Mouse (Mus musculus): Measurements from ENCODE around the gene Socs3. TPM values are rescaled to one million over a fixed set of nuclear protein-coding genes. Genes with fewer than 3 reads are reported as not detected.

Gene Socs3
- 0.87 TPM for polyA plus RNA-seq (2014; fragmentation: Illumina TruSeq; extraction: RNeasy Lipid Tissue Mini Kit (QIAGEN cat#74804); ENCODE audit: low read depth, low replicate concordance)

DNA sequence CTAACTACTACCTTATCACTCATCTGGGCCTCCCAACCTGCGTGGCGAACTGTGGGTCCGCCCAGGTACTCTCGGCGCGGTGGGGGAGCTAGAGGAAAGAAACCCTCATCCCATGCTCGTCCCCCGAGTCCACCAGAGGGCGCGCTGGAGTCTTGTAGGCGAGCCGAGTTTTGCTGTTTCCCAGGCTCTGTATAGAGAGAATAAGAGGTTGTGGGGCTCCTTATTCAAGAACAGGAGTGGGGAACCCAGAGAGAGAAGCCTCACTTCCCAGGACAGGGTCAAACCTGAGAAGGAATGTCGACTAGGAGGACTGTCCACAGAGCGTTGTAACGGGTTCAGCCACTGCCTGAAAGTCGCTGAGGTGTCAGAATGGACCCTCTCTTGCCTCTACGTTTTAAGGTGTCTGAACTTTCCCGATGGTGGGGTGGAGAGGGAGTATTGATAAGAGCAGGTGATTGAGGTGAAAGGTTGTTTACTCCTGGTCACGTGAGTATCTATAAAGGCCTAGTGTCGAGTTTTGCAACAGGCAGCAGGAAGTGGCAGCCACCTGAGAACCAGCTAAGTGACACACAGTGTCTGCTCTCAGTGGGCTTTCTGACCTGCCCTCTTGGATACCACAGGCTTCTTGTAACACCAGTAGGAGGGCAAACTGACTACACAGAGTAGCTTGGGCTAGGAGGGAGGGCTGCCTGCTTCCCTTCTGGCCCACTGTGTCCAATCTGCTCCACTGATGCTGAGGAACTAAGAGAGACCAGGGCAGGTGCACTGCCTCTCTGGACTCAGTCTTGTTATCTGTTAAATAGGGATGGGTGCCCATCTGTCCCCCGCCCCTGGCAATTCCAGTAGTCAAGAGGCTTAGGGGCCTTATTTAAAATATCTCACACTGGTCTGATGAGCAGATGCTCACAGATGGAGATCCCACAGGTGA is at the start of gene Socs3:
Gene Socs3 (minus strand): TSS at position 103 of the 928 bp plus-strand sequence.

GRCm38 (mm10) chr11:117986126-117987031 is 16.5 kb upstream of the Socs3 start, which contains the start of gene Pgs1:
TSS of gene Pgs1 (plus strand) at chr11:117986292.

Other genes with a start within 250 kb of the Socs3 start
- 0.35 TPM for gene Tmc8, start 188.0 kb downstream of the Socs3 start, polyA plus RNA-seq (2014; fragmentation: Illumina TruSeq; extraction: RNeasy Lipid Tissue Mini Kit (QIAGEN cat#74804); ENCODE audit: low read depth, low replicate concordance)
- 0.70 TPM for gene Tmc6, start 187.8 kb downstream of the Socs3 start, polyA plus RNA-seq (2014; fragmentation: Illumina TruSeq; extraction: RNeasy Lipid Tissue Mini Kit (QIAGEN cat#74804); ENCODE audit: low read depth, low replicate concordance)
- not detected for gene 6030468B19Rik, start 172.4 kb downstream of the Socs3 start, polyA plus RNA-seq (2014; fragmentation: Illumina TruSeq; extraction: RNeasy Lipid Tissue Mini Kit (QIAGEN cat#74804); ENCODE audit: low read depth, low replicate concordance)
- gene Gm20708, start 160.4 kb downstream of the Socs3 start, polyA plus RNA-seq (2014; fragmentation: Illumina TruSeq; extraction: RNeasy Lipid Tissue Mini Kit (QIAGEN cat#74804); ENCODE audit: low read depth, low replicate concordance): 2.5 TPM
- gene Syngr2, start 160.4 kb downstream of the Socs3 start, polyA plus RNA-seq (2014; fragmentation: Illumina TruSeq; extraction: RNeasy Lipid Tissue Mini Kit (QIAGEN cat#74804); ENCODE audit: low read depth, low replicate concordance): 7.9 TPM
- gene Afmid, start 144.1 kb downstream of the Socs3 start, polyA plus RNA-seq (2014; fragmentation: Illumina TruSeq; extraction: RNeasy Lipid Tissue Mini Kit (QIAGEN cat#74804); ENCODE audit: low read depth, low replicate concordance): 0.64 TPM
- not detected for gene Tk1, start 144.0 kb downstream of the Socs3 start, polyA plus RNA-seq (2014; fragmentation: Illumina TruSeq; extraction: RNeasy Lipid Tissue Mini Kit (QIAGEN cat#74804); ENCODE audit: low read depth, low replicate concordance)
- 3.5 TPM for gene Birc5, start 120.8 kb downstream of the Socs3 start, polyA plus RNA-seq (2014; fragmentation: Illumina TruSeq; extraction: RNeasy Lipid Tissue Mini Kit (QIAGEN cat#74804); ENCODE audit: low read depth, low replicate concordance)
- not detected for gene Tmem235, start 109.3 kb downstream of the Socs3 start, polyA plus RNA-seq (2014; fragmentation: Illumina TruSeq; extraction: RNeasy Lipid Tissue Mini Kit (QIAGEN cat#74804); ENCODE audit: low read depth, low replicate concordance)
- gene Tha1, start 96.6 kb downstream of the Socs3 start, polyA plus RNA-seq (2014; fragmentation: Illumina TruSeq; extraction: RNeasy Lipid Tissue Mini Kit (QIAGEN cat#74804); ENCODE audit: low read depth, low replicate concordance): not detected
- gene Pgs1, start 16.2 kb upstream of the Socs3 start, polyA plus RNA-seq (2014; fragmentation: Illumina TruSeq; extraction: RNeasy Lipid Tissue Mini Kit (QIAGEN cat#74804); ENCODE audit: low read depth, low replicate concordance): 8.0 TPM
- not detected for gene Dnah17, start 160.6 kb upstream of the Socs3 start, polyA plus RNA-seq (2014; fragmentation: Illumina TruSeq; extraction: RNeasy Lipid Tissue Mini Kit (QIAGEN cat#74804); ENCODE audit: low read depth, low replicate concordance)